Mouse (Mus musculus) erythroblast, embryonic 14.5 days (primary cell): Measurements from ENCODE around the gene Zxdc. TPM values are rescaled to one million over a fixed set of nuclear protein-coding genes. Genes with fewer than 3 reads are reported as not detected.

Experiments
- H3K27me3 ChIP-seq: 2 replicates; pipeline ENCODE4 v1.6.1; 2012; ENCODE audit warnings: inconsistent platforms; ENCODE audit not compliant: control insufficient read depth
- H3K36me3 ChIP-seq: 2 replicates; pipeline ENCODE4 v1.6.1; 2012; ENCODE audit warnings: mild to moderate bottlenecking, inconsistent platforms; ENCODE audit not compliant: control insufficient read depth
- H3K4me1 ChIP-seq: 2 replicates; pipeline ENCODE4 v1.6.1; 2012; ENCODE audit warnings: inconsistent platforms; ENCODE audit not compliant: control insufficient read depth
- H3K4me3 ChIP-seq: replicated peaks from 2 replicates; pipeline ENCODE3; 2012; ENCODE audit warnings: moderate library complexity, mild to moderate bottlenecking, inconsistent platforms
- H3K9me3 ChIP-seq: 2 replicates; pipeline ENCODE4 v1.6.1; 2012; ENCODE audit warnings: low read length, inconsistent platforms, mixed read lengths; ENCODE audit not compliant: control insufficient read depth
- GATA1 ChIP-seq: IDR thresholded peaks from 2 replicates; pipeline ENCODE4 v1.6.1; 2012; ENCODE audit warnings: low read length, inconsistent platforms, mixed read lengths
- TAL1 ChIP-seq: IDR thresholded peaks from 3 replicates; pipeline ENCODE4 v1.6.1; 2012; ENCODE audit warnings: low read length, inconsistent platforms, mixed read lengths
- polyA plus RNA-seq: library from polyadenylated mRNA; stranded (reverse); fragments of >175 nt; gene quantifications from 2 replicates; pipeline ENCODE4 v1.2.3, GENCODE M21; 2012

The Zxdc gene
- polyA plus RNA-seq, 1 experiment: 0.72 TPM

GRCm38 (mm10) chr6:90435195-90435618 is 65.9 kb downstream of the Zxdc start:
- H3K4me1 ChIP-seq: no peaks in the 10 kb centered on the region
- no peak for TF ChIP-seq TAL1
- no peak for TF ChIP-seq GATA1
- no peaks in the 10 kb centered on the region for H3K9me3 ChIP-seq
- no peaks in the 10 kb centered on the region for H3K27me3 ChIP-seq
- no peak overlapping the region for H3K4me3 ChIP-seq
- H3K36me3 ChIP-seq: no peaks in the 10 kb centered on the region

DNA sequence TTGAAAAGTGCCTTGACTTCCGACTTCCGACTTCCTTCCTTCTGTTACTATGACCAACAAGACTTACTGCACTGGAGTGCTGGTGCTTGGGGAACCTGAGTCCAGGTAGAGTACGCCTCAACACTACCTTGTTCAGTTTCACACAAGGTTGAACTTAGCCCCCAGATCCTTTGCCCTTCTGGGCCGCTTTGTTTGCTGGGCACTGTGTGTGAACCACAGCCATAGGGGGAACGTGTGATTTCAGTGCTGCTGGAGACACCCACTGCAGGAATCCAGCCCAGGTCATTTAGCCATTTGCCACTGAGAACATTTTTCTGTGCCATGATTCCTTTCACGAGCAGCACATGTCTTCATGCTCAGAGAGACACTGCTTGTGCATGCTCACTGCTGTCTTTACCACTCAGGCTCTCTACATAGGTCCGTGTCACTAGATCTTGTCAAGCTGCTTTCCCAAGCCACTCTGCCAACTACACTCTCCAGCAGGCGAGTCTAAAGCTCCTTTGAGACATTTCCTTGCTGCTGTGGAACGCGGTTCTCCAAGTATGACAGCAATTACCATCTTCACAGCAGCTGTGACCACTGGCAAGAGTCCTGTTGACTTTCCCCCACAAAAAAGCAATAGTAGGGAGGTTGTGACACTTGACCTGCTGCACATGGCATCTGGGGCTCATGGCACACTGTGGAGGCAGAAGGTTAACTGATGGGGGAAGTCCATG is 67.1 kb downstream of the Zxdc start:
- Histone ChIP-seq H3K27me3 (no peaks in the 10 kb centered on the region), H3K9me3 (no peaks in the 10 kb centered on the region), H3K36me3 (no peaks in the 10 kb centered on the region), H3K4me1 (no peaks in the 10 kb centered on the region), H3K4me3 (no peak overlapping the region)
- TF ChIP-seq GATA1: no peak
- no peak for TF ChIP-seq TAL1

DNA sequence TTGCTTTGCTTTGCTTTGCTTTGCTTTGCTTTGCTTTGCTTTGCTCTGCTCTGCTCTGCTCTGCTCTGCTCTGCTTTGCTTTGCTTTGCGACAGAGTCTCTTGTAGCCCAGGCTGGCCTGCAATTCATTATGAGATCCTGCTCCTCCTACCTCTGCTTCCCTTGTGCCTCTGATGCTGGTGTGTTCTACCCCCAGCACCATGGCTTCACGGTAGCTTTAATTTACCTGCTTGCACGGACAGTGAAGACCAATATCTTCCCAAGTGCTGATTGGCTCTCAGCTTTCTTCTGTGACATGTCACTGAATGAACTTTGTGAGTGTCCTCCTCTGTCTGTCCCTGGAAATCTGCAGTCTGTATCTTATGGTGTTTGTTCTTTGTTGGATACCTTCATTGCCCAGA is 67.7 kb downstream of the Zxdc start:
- no peaks in the 10 kb centered on the region for H3K4me1 ChIP-seq
- H3K9me3 ChIP-seq: no peaks in the 10 kb centered on the region
- no peak overlapping the region for H3K4me3 ChIP-seq
- H3K36me3 ChIP-seq: no peaks in the 10 kb centered on the region
- no peaks in the 10 kb centered on the region for H3K27me3 ChIP-seq
- TF ChIP-seq TAL1 (no peak), GATA1 (no peak)

DNA sequence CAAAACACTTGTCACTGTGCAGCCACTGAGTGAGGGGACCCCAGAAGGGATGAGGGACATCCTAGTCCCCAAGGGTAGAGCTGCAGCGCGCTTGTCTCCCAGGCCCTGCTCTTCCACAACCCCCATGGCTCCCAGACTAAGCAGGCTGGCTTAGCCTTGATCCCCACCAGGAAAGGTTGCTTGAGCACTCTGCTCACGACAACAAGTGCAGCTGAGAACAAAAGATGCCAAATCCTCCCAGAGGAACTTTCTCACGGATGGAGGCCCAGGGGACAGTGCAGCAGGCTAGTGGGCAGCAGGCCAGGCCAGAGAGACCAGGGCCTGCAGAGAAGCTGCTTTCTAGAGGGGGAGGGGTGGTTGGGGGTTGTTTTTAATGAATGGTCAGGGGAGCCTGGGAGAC is 77.6 kb downstream of the Zxdc start:
- Histone ChIP-seq H3K27me3 (no peaks in the 10 kb centered on the region), H3K4me3 (no peak overlapping the region), H3K4me1 (no peaks in the 10 kb centered on the region), H3K9me3 (no peaks in the 10 kb centered on the region), H3K36me3 (no peaks in the 10 kb centered on the region)
- TF ChIP-seq GATA1 (no peak), TAL1 (no peak)

- Histone ChIP-seq H3K4me1 (no peaks in the 10 kb centered on the region), H3K27me3 (no peaks in the 10 kb centered on the region), H3K9me3 (no peaks in the 10 kb centered on the region), H3K36me3 (no peaks in the 10 kb centered on the region), H3K4me3 (no peak overlapping the region)
- no peak for TF ChIP-seq TAL1
- TF ChIP-seq GATA1: no peak
Observed at GRCm38 (mm10) chr6:90450179-90450578, 80.9 kb downstream of the Zxdc start.

- Histone ChIP-seq H3K36me3 (no peaks in the 10 kb centered on the region), H3K4me3 (no peak overlapping the region), H3K4me1 (no peaks in the 10 kb centered on the region), H3K27me3 (no peaks in the 10 kb centered on the region), H3K9me3 (no peaks in the 10 kb centered on the region)
- TF ChIP-seq TAL1 (no peak), GATA1 (no peak)
Observed at GRCm38 (mm10) chr6:90450697-90451096, 81.4 kb downstream of the Zxdc start.

GRCm38 (mm10) chr6:90451512-90451911 is 82.2 kb downstream of the Zxdc start:
- Histone ChIP-seq H3K27me3 (no peaks in the 10 kb centered on the region), H3K36me3 (no peaks in the 10 kb centered on the region), H3K4me3 (no peak overlapping the region), H3K9me3 (no peaks in the 10 kb centered on the region), H3K4me1 (no peaks in the 10 kb centered on the region)
- TF ChIP-seq GATA1 (no peak), TAL1 (no peak)

- no peaks in the 10 kb centered on the region for H3K9me3 ChIP-seq
- no peaks in the 10 kb centered on the region for H3K4me1 ChIP-seq
- no peak overlapping the region for H3K4me3 ChIP-seq
- no peak for TF ChIP-seq TAL1
- no peak for TF ChIP-seq GATA1
- no peaks in the 10 kb centered on the region for H3K36me3 ChIP-seq
- no peaks in the 10 kb centered on the region for H3K27me3 ChIP-seq
Observed at GRCm38 (mm10) chr6:90452603-90453002, 83.3 kb downstream of the Zxdc start.

Other genes with a start within 250 kb of the Zxdc start
- not detected in 2 replicates for gene Vmn1r51, start 246.9 kb upstream of the Zxdc start, polyA plus RNA-seq
- gene Vmn1r52, start 194.7 kb upstream of the Zxdc start, polyA plus RNA-seq: not detected in 2 replicates
- not detected in 2 replicates for gene V1ra8, start 166.7 kb upstream of the Zxdc start, polyA plus RNA-seq
- gene Vmn1r53, start 145.1 kb upstream of the Zxdc start, polyA plus RNA-seq: not detected in 2 replicates
- gene Vmn1r54, start 123.2 kb upstream of the Zxdc start, polyA plus RNA-seq: not detected in 2 replicates
- not detected in 2 replicates for gene BC048671, start 68.3 kb upstream of the Zxdc start, polyA plus RNA-seq
- 0.02 TPM in 1 of 2 replicates, not detected in the other for gene Chst13, start 44.3 kb upstream of the Zxdc start, polyA plus RNA-seq
- 0.02 TPM in 1 of 2 replicates, not detected in the other for gene Uroc1, start 36.2 kb upstream of the Zxdc start, polyA plus RNA-seq
- not detected in 2 replicates for gene Cfap100, start 59.3 kb downstream of the Zxdc start, polyA plus RNA-seq
- gene Klf15, start 93.1 kb downstream of the Zxdc start, polyA plus RNA-seq: 0.02 TPM in 1 of 2 replicates, not detected in the other
- 0.05 TPM in 1 of 2 replicates, not detected in the other for gene Aldh1l1, start 116.9 kb downstream of the Zxdc start, polyA plus RNA-seq
- gene Slc41a3, start 235.2 kb downstream of the Zxdc start, polyA plus RNA-seq: 15.7 and 16.6 TPM in 2 replicates